Mouse (Mus musculus): ENCODE measurements around the gene Iqgap2. TPM values are rescaled to one million over a fixed set of nuclear protein-coding genes. Genes with fewer than 3 reads are reported as not detected.

The Iqgap2 gene
- polyA plus RNA-seq, 1 experiment from 2014 or later, result 16.5 TPM

- 70% methylated on average over 10 of the region's 10 CpGs for WGBS
- no peak overlapping the region for H3K4me2 ChIP-seq (replicated peaks; ENCODE audit: low read depth)
- no peak overlapping the region for H3K4me3 ChIP-seq (ENCODE audit: low read depth, low read length)
- H3K27me3 ChIP-seq (ENCODE audit: control insufficient read depth, insufficient read depth, low read length), result no peaks in the 10 kb centered on the region
- no peaks in the 10 kb centered on the region for H3K4me1 ChIP-seq (replicated peaks; ENCODE audit: control insufficient read depth, insufficient read depth)
- no peak for DNase-seq (ENCODE audit: low spot score)
- no peak overlapping the region for H3K27ac ChIP-seq (replicated peaks)
- no peak for TF ChIP-seq EP300 (optimal IDR thresholded peaks at IDR 0.05)
- TF ChIP-seq CTCF (IDR thresholded peaks at IDR 0.05; ENCODE audit: low read depth), result no peak
- H3K36me3 ChIP-seq (ENCODE audit: control insufficient read depth, insufficient read depth, low read length), result no peaks in the 10 kb centered on the region
- H3K9me3 ChIP-seq (ENCODE audit: control insufficient read depth, low read length), result no peaks in the 10 kb centered on the region
- ATAC-seq (ENCODE audit: low FRiP score, low TSS enrichment), result no peak
- H3K9ac ChIP-seq (ENCODE audit: low read length), result no peak overlapping the region
These were observed 298.9 kb downstream of the Iqgap2 start for GRCm38 (mm10) chr13:95592860-95593259.

- H3K27ac ChIP-seq (replicated peaks), result no peak overlapping the region
- TF ChIP-seq EP300 (optimal IDR thresholded peaks at IDR 0.05) (no peak), CTCF (IDR thresholded peaks at IDR 0.05; ENCODE audit: low read depth) (no peak)
- 87% methylated on average over 3 of the region's 3 CpGs for WGBS
These were observed 300.1 kb downstream of the Iqgap2 start for GRCm38 (mm10) chr13:95591606-95592005.

DNA sequence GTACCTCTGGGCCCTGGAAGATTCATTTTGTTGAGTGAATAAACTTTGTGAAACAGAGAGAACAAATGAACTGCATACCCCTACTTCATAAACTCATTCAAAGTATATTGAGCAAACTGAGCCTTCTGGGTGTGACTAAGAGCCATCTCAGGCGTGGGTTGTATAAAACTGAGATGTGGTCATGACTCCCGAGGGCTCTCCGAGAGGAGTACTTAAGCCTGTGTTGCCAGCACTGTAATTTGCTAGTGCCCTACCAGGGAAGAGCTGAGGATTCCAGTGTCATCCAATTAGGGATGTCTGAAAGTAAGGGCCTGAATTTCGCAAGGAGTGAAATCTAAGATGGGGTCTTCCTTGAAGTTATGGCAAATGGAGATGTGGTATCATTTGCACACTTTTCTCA is 304.1 kb downstream of the Iqgap2 start:
- 87% methylated on average over 4 of the region's 4 CpGs for WGBS

More at GRCm38 (mm10) chr13:95591606-95592005, 300.1 kb downstream of the Iqgap2 start:
- DNase-seq (ENCODE audit: low spot score) (no peak), ATAC-seq (ENCODE audit: low FRiP score, low TSS enrichment) (no peak)
- Histone ChIP-seq H3K36me3 (ENCODE audit: control insufficient read depth, insufficient read depth, low read length) (no peaks in the 10 kb centered on the region), H3K27me3 (ENCODE audit: control insufficient read depth, insufficient read depth, low read length) (no peaks in the 10 kb centered on the region), H3K4me3 (ENCODE audit: low read depth, low read length) (no peak overlapping the region), H3K9me3 (ENCODE audit: control insufficient read depth, low read length) (no peaks in the 10 kb centered on the region), H3K4me1 (replicated peaks; ENCODE audit: control insufficient read depth, insufficient read depth) (no peaks in the 10 kb centered on the region), H3K4me2 (replicated peaks; ENCODE audit: low read depth) (no peak overlapping the region), H3K9ac (ENCODE audit: low read length) (no peak overlapping the region)

DNA sequence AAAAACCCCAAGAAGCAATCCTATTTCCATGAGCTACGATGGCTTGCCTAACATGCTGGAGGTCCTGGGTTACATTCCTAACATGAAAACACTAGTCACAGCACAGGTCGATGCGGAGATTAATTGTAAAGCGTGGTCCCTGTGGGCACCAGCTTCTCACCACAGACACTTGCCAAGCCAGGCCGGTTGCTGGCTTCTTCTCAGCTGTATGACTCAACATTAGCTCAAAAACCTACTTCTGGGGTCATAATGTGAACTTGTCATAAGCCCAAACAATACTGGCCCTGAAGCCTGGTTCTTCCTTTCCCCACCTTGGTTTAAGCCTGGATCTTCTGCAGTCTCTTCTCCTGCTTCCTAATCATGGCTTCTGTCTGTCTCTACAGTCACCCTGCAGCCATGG is 306.8 kb downstream of the Iqgap2 start:
- Histone ChIP-seq H3K27ac (replicated peaks) (no peak overlapping the region), H3K4me1 (replicated peaks; ENCODE audit: control insufficient read depth, insufficient read depth) (no peaks in the 10 kb centered on the region), H3K36me3 (ENCODE audit: control insufficient read depth, insufficient read depth, low read length) (no peaks in the 10 kb centered on the region), H3K27me3 (ENCODE audit: control insufficient read depth, insufficient read depth, low read length) (no peaks in the 10 kb centered on the region), H3K4me2 (replicated peaks; ENCODE audit: low read depth) (no peak overlapping the region), H3K9ac (ENCODE audit: low read length) (no peak overlapping the region), H3K4me3 (ENCODE audit: low read depth, low read length) (no peak overlapping the region), H3K9me3 (ENCODE audit: control insufficient read depth, low read length) (no peaks in the 10 kb centered on the region)
- WGBS, result 78% methylated on average over 5 of the region's 5 CpGs
- TF ChIP-seq CTCF (IDR thresholded peaks at IDR 0.05; ENCODE audit: low read depth) (no peak), EP300 (optimal IDR thresholded peaks at IDR 0.05) (no peak)
- no peak for ATAC-seq (ENCODE audit: low FRiP score, low TSS enrichment)
- DNase-seq (ENCODE audit: low spot score), result no peak

More for the DNA sequence above, 304.1 kb downstream of the Iqgap2 start:
- Histone ChIP-seq H3K4me3 (ENCODE audit: low read depth, low read length) (no peak overlapping the region), H3K9ac (ENCODE audit: low read length) (no peak overlapping the region), H3K4me1 (replicated peaks; ENCODE audit: control insufficient read depth, insufficient read depth) (no peaks in the 10 kb centered on the region), H3K4me2 (replicated peaks; ENCODE audit: low read depth) (no peak overlapping the region), H3K36me3 (ENCODE audit: control insufficient read depth, insufficient read depth, low read length) (no peaks in the 10 kb centered on the region), H3K27ac (replicated peaks) (no peak overlapping the region), H3K9me3 (ENCODE audit: control insufficient read depth, low read length) (no peaks in the 10 kb centered on the region), H3K27me3 (ENCODE audit: control insufficient read depth, insufficient read depth, low read length) (no peaks in the 10 kb centered on the region)
- TF ChIP-seq EP300 (optimal IDR thresholded peaks at IDR 0.05), result no peak
- TF ChIP-seq CTCF (IDR thresholded peaks at IDR 0.05; ENCODE audit: low read depth), result no peak
- DNase-seq (ENCODE audit: low spot score), result no peak
- ATAC-seq (ENCODE audit: low FRiP score, low TSS enrichment), result no peak

GRCm38 (mm10) chr13:95583237-95584189 is 308.2 kb downstream of the Iqgap2 start:
- Histone ChIP-seq H3K27ac (replicated peaks) (no peak overlapping the region), H3K27me3 (ENCODE audit: control insufficient read depth, insufficient read depth, low read length) (no peaks in the 10 kb centered on the region), H3K4me2 (replicated peaks; ENCODE audit: low read depth) (no peak overlapping the region), H3K36me3 (ENCODE audit: control insufficient read depth, insufficient read depth, low read length) (no peaks in the 10 kb centered on the region), H3K9ac (ENCODE audit: low read length) (no peak overlapping the region), H3K9me3 (ENCODE audit: control insufficient read depth, low read length) (no peaks in the 10 kb centered on the region), H3K4me3 (ENCODE audit: low read depth, low read length) (no peak overlapping the region), H3K4me1 (replicated peaks; ENCODE audit: control insufficient read depth, insufficient read depth) (no peaks in the 10 kb centered on the region)
- ATAC-seq (ENCODE audit: low FRiP score, low TSS enrichment), result no peak
- WGBS, result 64% methylated on average over 19 of the region's 19 CpGs
- TF ChIP-seq CTCF (IDR thresholded peaks at IDR 0.05; ENCODE audit: low read depth), result no peak
- no peak for TF ChIP-seq EP300 (optimal IDR thresholded peaks at IDR 0.05)
- DNase-seq (ENCODE audit: low spot score), result no peak

DNA sequence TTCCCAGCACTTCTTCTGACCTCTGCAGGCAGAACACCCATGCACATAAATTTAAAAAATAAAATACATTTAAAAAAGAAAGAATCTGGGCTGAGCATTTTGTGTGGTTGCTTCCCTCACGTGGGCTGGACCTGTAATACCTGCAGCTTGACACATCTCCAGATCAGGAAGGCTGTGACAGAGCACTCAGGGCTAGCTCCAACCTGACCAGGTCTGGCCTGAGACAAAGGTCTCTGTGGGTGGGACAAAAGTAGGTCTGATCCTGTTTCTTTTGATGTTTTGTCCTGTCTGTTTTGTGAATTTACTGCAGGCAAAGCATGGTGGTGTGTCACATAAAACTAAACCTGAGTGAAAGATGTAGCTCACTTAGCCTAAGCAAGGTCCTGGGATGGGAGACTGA is 309.9 kb downstream of the Iqgap2 start:
- H3K9ac ChIP-seq (ENCODE audit: low read length), result no peak overlapping the region

More for the DNA sequence above, 309.9 kb downstream of the Iqgap2 start:
- no peak for ATAC-seq (ENCODE audit: low FRiP score, low TSS enrichment)
- no peaks in the 10 kb centered on the region for H3K4me1 ChIP-seq (replicated peaks; ENCODE audit: control insufficient read depth, insufficient read depth)
- H3K4me3 ChIP-seq (ENCODE audit: low read depth, low read length), result no peak overlapping the region
- WGBS, result 26% methylated on average over 1 of the region's 1 CpGs
- DNase-seq (ENCODE audit: low spot score), result no peak
- TF ChIP-seq EP300 (optimal IDR thresholded peaks at IDR 0.05) (no peak), CTCF (IDR thresholded peaks at IDR 0.05; ENCODE audit: low read depth) (no peak)
- H3K27me3 ChIP-seq (ENCODE audit: control insufficient read depth, insufficient read depth, low read length), result no peaks in the 10 kb centered on the region
- no peaks in the 10 kb centered on the region for H3K36me3 ChIP-seq (ENCODE audit: control insufficient read depth, insufficient read depth, low read length)
- no peak overlapping the region for H3K27ac ChIP-seq (replicated peaks)
- no peaks in the 10 kb centered on the region for H3K9me3 ChIP-seq (ENCODE audit: control insufficient read depth, low read length)
- H3K4me2 ChIP-seq (replicated peaks; ENCODE audit: low read depth), result no peak overlapping the region
